Mouse (Mus musculus) limb, embryonic 14.5 days (tissue): Measurements from ENCODE around the gene Rundc1. TPM values are rescaled to one million over a fixed set of nuclear protein-coding genes. Genes with fewer than 3 reads are reported as not detected.
"Not testable (repeated sequence)": the region's sequence is repeated elsewhere in the genome, so short reads cannot be mapped to it uniquely, and the experiment has no call there.

Source experiments
- ATAC-seq: fragments of 200-750 bp; cut with Nextera tagmentation; 2 replicates; pipeline ENCODE4 v1.8.0; 2017; ENCODE audit warnings: low read depth, moderate number of reproducible peaks, moderate TSS enrichment; ENCODE audit not compliant: low FRiP score
- DNase-seq: peaks from one replicate; pipeline ENCODE4 v3.0.0-alpha.2; 2015; ENCODE audit warnings: low spot score
- H3K27ac ChIP-seq: fragments of 300-500 bp; sonication (generic); replicated peaks from 2 replicates; pipeline ENCODE4 v1.5.1; 2014; ENCODE audit warnings: low read depth, mild to moderate bottlenecking, low read length, moderate library complexity, mixed read lengths
- H3K27me3 ChIP-seq: fragments of 300-500 bp; sonication (generic); 2 replicates; pipeline ENCODE4 v1.6.1; 2014; ENCODE audit warnings: low read length, mixed read lengths; ENCODE audit not compliant: control insufficient read depth, insufficient read depth
- H3K36me3 ChIP-seq: fragments of 300-500 bp; sonication (generic); 2 replicates; pipeline ENCODE4 v1.6.1; 2014; ENCODE audit warnings: mild to moderate bottlenecking, low read length, moderate library complexity, mixed read lengths; ENCODE audit not compliant: control insufficient read depth, insufficient read depth
- H3K4me1 ChIP-seq: fragments of 300-500 bp; sonication (generic); 2 replicates; pipeline ENCODE4 v1.6.1; 2014; ENCODE audit warnings: antibody characterized with exemption, low read length, mixed read lengths; ENCODE audit not compliant: control insufficient read depth, insufficient read depth
- H3K4me2 ChIP-seq: fragments of 300-500 bp; sonication (generic); replicated peaks from 2 replicates; pipeline ENCODE4 v1.6.1; 2014; ENCODE audit warnings: low read depth, mild to moderate bottlenecking, low read length, moderate library complexity; ENCODE audit not compliant: severe bottlenecking
- H3K4me3 ChIP-seq: fragments of 300-500 bp; sonication (generic); replicated peaks from 2 replicates; pipeline ENCODE4 v1.5.1; 2014; ENCODE audit warnings: low read length
- H3K9ac ChIP-seq: fragments of 300-500 bp; sonication (generic); 2 replicates; pipeline ENCODE4 v1.6.1; 2014; ENCODE audit warnings: mild to moderate bottlenecking, low read depth, low read length, moderate library complexity; ENCODE audit not compliant: severe bottlenecking
- H3K9me3 ChIP-seq: fragments of 300-500 bp; sonication (generic); 2 replicates; pipeline ENCODE4 v1.6.1; 2016; ENCODE audit warnings: low read length; ENCODE audit not compliant: control insufficient read depth
- POLR2A ChIP-seq: fragments of 200-500 bp; IDR thresholded peaks from 2 replicates; pipeline ENCODE4 v1.8.0; 2012; ENCODE audit warnings: inconsistent platforms, mild to moderate bottlenecking, moderate library complexity, borderline replicate concordance; ENCODE audit not compliant: insufficient read depth, insufficient read length; ENCODE audit errors: extremely low read depth
- WGBS: fragments of 180-500 bp; shearing (Covaris S2); extraction: QIAGEN DNeasy Blood & Tissue Kit; methylation state at CpG from one replicate; pipeline ENCODE4 v1.1.7; 2014; 5-methylcytosine and 5-hydroxymethylcytosine counted together
- polyA plus RNA-seq, 2 experiments: library from polyadenylated mRNA; depleted of rRNA in 1 of 2; stranded (reverse) in 1 of 2; unstranded in 1 of 2; fragments of >200 nt; fragmentation: Nextera tagmentation in 1 of 2; extraction: Ambion mirVana in 1 of 2; gene quantifications; 2 replicates each; pipeline versions ENCODE4 v1.2.1 to v1.2.3; 2012 to 2014

Gene Rundc1
- polyA plus RNA-seq, 2 experiments, result 17.8 to 19.3 TPM

DNA sequence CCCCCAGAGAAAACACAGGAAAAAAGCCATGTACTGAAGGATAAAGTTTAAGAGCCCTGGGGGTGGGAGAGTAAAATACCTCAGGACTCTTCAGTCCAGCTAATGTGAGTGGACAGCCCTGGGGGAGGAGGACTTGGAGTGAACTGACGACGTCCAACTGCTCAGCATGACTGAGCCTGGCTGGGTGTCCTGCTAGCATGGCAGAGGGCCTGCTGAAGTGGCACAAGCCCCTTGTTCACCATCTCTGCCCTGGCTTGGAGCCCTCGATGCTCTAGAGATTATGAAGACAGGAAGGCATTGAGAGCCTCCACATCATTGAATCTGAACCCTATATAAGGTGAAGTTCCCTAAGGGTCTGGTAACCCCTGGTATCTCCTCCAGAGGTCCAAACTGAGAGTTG lies 47.0 kb downstream of the Rundc1 start:
- Histone ChIP-seq H3K4me2 (no peak overlapping the region), H3K9ac (no peak overlapping the region), H3K27me3 (no peaks in the 10 kb centered on the region), H3K4me3 (no peak overlapping the region), H3K9me3 (no peaks in the 10 kb centered on the region), H3K4me1 (peaks cover 6% of the 10 kb centered on the region), H3K36me3 (no peaks in the 10 kb centered on the region), H3K27ac (no peak overlapping the region)
- 57% methylated on average over 3 of the region's 3 CpGs for WGBS
- TF ChIP-seq POLR2A, result no peak
- ATAC-seq (no peak), DNase-seq (no peak)

DNA sequence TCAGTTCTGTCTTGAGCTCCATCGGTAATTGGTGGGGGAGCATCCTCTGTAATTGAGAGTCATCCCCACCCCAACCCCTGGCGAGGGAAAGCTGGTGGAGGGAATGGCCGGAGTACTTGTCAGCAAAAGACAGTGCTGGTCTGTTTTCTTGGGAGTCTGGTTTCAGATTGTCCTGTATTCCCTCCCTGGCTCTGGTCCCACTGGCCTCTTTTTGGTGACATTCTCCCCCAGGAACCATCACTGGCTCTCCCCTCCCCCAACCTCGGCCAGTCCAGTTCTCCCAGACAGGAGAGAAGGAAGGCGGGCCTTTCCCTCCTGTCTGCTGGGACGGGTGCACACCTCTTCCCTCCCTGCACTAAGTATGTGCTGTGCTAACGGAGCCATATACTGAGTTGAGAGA lies 47.5 kb downstream of the Rundc1 start:
- Histone ChIP-seq H3K9me3 (no peaks in the 10 kb centered on the region), H3K36me3 (no peaks in the 10 kb centered on the region), H3K27ac (no peak overlapping the region), H3K4me2 (no peak overlapping the region), H3K4me1 (peaks cover 6% of the 10 kb centered on the region), H3K9ac (no peak overlapping the region), H3K4me3 (no peak overlapping the region), H3K27me3 (no peaks in the 10 kb centered on the region)
- ATAC-seq (no peak), DNase-seq (no peak)
- no peak for TF ChIP-seq POLR2A
- 36% methylated on average over 7 of the region's 7 CpGs for WGBS

DNA sequence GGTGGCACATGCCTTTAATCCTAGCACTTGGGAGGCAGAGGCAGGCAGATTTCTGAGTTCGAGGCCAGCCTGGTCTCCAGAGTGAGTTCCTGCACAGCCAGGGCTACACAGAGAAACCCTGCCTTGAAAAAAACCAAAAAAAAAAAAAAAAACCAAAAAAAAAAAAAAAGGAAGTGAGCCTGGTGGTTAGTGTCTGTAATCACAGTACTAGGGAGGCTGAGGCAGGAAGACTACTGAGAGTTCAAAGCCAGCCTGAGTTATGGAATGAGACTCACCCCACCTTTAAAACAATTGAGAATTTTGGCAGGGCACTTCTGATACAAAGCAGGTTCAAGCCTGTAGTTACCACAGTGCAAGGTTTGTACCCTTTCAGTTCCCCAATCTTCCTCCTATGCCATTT lies 48.8 kb downstream of the Rundc1 start:
- H3K4me1 ChIP-seq, ATAC-seq, H3K9me3 ChIP-seq, H3K36me3 ChIP-seq, H3K27me3 ChIP-seq, DNase-seq, H3K4me3 ChIP-seq, H3K4me2 ChIP-seq, H3K9ac ChIP-seq, H3K27ac ChIP-seq: not testable (repeated sequence)
- WGBS, result 80% methylated on average over 1 of the region's 1 CpGs

DNA sequence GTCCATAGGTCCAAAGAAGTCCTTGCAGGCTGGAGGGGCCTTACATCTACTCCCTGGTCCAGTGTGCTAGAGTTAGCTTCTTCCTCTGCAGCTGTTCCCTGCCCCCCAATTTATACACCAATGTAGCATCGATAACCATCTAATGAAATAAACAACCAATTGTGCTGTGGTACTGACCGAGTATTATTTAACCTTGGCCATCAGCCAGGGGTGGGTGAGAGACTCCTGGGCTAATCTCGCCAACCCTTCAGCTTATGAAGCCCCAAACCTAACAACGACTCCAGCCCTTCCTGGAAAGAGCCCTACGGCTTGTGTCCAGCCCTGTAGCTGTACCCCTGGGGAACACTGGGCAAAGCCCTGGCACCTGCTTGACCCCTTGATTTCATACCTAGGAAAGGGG lies 49.4 kb downstream of the Rundc1 start:
- Histone ChIP-seq H3K36me3 (no peaks in the 10 kb centered on the region), H3K4me1 (no peaks in the 10 kb centered on the region), H3K27me3 (no peaks in the 10 kb centered on the region), H3K9me3 (no peaks in the 10 kb centered on the region), H3K4me3 (no peak overlapping the region), H3K4me2 (no peak overlapping the region), H3K9ac (no peak overlapping the region), H3K27ac (no peak overlapping the region)
- no peak for TF ChIP-seq POLR2A
- 82% methylated on average over 5 of the region's 5 CpGs for WGBS
- ATAC-seq (no peak), DNase-seq (no peak)

DNA sequence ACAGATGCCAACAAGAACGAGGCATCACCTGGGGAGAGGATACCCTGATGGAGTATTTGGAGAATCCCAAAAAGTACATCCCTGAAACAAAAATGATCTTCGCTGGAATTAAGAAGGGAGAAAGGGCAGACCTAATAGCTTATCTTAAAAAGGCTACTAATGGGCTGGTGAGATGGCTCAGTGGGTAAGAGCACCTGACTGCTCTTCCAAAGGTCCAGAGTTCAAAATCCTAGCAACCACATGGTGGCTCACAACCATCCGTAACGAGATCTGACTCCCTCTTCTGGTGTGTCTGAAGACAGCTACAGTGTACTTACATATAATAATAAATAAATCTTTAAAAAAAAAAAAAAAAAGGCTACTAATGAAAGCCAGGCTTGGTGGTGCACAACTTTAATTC lies 51.5 kb downstream of the Rundc1 start:
- H3K4me1 ChIP-seq, H3K27me3 ChIP-seq, H3K4me2 ChIP-seq, H3K9me3 ChIP-seq, ATAC-seq, DNase-seq, H3K36me3 ChIP-seq, H3K9ac ChIP-seq, H3K4me3 ChIP-seq, H3K27ac ChIP-seq: not testable (repeated sequence)
- WGBS, result 86% methylated on average over 4 of the region's 4 CpGs

DNA sequence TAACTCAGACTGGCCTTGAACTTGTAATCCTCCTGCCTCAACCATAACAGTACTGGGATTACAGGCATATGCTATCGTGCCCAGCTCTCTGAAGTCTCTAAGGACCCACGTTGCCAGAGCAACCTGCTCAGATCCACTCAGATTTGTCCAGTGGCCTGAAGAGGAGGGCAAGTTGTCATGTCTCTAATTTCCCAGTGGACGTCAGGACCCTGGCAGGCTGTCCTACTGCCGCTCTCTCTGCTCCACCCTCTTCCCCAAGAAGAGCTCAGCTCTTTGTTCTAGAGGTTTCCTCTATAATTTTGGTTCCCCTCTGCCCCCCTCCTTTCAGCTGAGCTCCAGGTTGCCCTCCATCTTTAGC lies 52.3 kb downstream of the Rundc1 start:
- no peak for ATAC-seq
- WGBS, result 36% methylated on average over 4 of the region's 4 CpGs

More for the DNA sequence above, 52.3 kb downstream of the Rundc1 start:
- no peak for TF ChIP-seq POLR2A
- no peaks in the 10 kb centered on the region for H3K36me3 ChIP-seq
- H3K4me1 ChIP-seq, result no peaks in the 10 kb centered on the region
- H3K27me3 ChIP-seq, result no peaks in the 10 kb centered on the region
- H3K4me3 ChIP-seq, result no peak overlapping the region
- H3K9me3 ChIP-seq, result no peaks in the 10 kb centered on the region
- H3K27ac ChIP-seq, result no peak overlapping the region
- no peak overlapping the region for H3K4me2 ChIP-seq
- no peak overlapping the region for H3K9ac ChIP-seq
- DNase-seq, result no peak
